Mouse (Mus musculus): ENCODE data around the gene Med13. TPM values are rescaled to one million over a fixed set of nuclear protein-coding genes. Genes with fewer than 3 reads are reported as not detected.

Med13 gene
- polyA plus RNA-seq, 1 experiment from 2014 or later, result 8.3 TPM

- Histone ChIP-seq H3K4me1 (replicated peaks; ENCODE audit: insufficient read depth, low read length) (no peaks in the 10 kb centered on the region), H3K27me3 (ENCODE audit: insufficient read depth, low read length) (no peaks in the 10 kb centered on the region), H3K36me3 (ENCODE audit: insufficient read depth, low read length) (peaks cover 26% of the 10 kb centered on the region; the same call in 1 of the 2 replicates), H3K9ac (ENCODE audit: low read depth, low read length) (no peak overlapping the region), H3K27ac (no peak overlapping the region), H3K9me3 (replicated peaks; ENCODE audit: low read length) (no peaks in the 10 kb centered on the region), H3K4me2 (ENCODE audit: low read length) (no peak overlapping the region), H3K4me3 (replicated peaks; ENCODE audit: low read depth, low read length) (no peak overlapping the region)
- ATAC-seq (replicated peaks; ENCODE audit: low FRiP score, low read depth) (no peak), DNase-seq (ENCODE audit: low spot score) (no peak)
- WGBS, result 93% methylated on average over 4 of the region's 4 CpGs
- no peak for TF ChIP-seq CTCF (IDR thresholded peaks at IDR 0.05; ENCODE audit: low read depth)
These were observed 131.6 kb downstream of the Med13 start for GRCm38 (mm10) chr11:86225761-86226160.

Other genes with a start within 250 kb of the Med13 start
- gene Brip1, start 156.4 kb downstream of the Med13 start, polyA plus RNA-seq (2015; fragmentation: Nextera tagmentation; extraction: Ambion mirVana), result 3.8 and 4.8 TPM in 2 replicates
- 16.9 and 19.3 TPM in 2 replicates for gene Ints2, start 100.0 kb downstream of the Med13 start, polyA plus RNA-seq (2015; fragmentation: Nextera tagmentation; extraction: Ambion mirVana)
- 48.3 and 53.3 TPM in 2 replicates for gene Rnft1, start 127.1 kb upstream of the Med13 start, polyA plus RNA-seq (2015; fragmentation: Nextera tagmentation; extraction: Ambion mirVana)
- 50.8 and 55.8 TPM in 2 replicates for gene Rps6kb1, start 187.2 kb upstream of the Med13 start, polyA plus RNA-seq (2015; fragmentation: Nextera tagmentation; extraction: Ambion mirVana)
- 8.4 and 8.5 TPM in 2 replicates for gene Tubd1, start 187.4 kb upstream of the Med13 start, polyA plus RNA-seq (2015; fragmentation: Nextera tagmentation; extraction: Ambion mirVana)

Data from kidney, postnatal 0 days (tissue).